8 mouse cellular contexts compared by ENCODE assay signal in genomic region chr3:127634101-127634983, GRCm38 (mm10). TPM values are rescaled to one million over a fixed set of nuclear protein-coding genes. Genes with fewer than 3 reads are reported as not detected.
DNase-seq lines count a peak whose midpoint lies in the region; ATAC-seq and TF ChIP-seq lines count a peak whose summit lies in the region.

No protein-coding gene starts in this region.

- H3K4me2 ChIP-seq in intestine, embryonic 16.5 days (ENCODE audit: low read depth, low read length): peak overlapping the region; percentile 85
- peak overlapping the region; percentile 50 for H3K4me2 ChIP-seq in limb, embryonic 11.5 days (ENCODE audit: low read depth, severe bottlenecking)
- peak overlapping the region; percentile 70 for H3K4me2 ChIP-seq in midbrain, embryonic 12.5 days (replicated peaks)

- TF ChIP-seq POLR2A in cortical plate, adult 2 months (IDR thresholded peaks at IDR 0.05; ENCODE audit: extremely low read depth, insufficient read depth, low read length): no peak

- H3K36me3 ChIP-seq in intestine, embryonic 16.5 days (ENCODE audit: control insufficient read depth, insufficient read depth, low read length): no peaks in the 10 kb centered on the region
- no peaks in the 10 kb centered on the region for H3K36me3 ChIP-seq in limb, embryonic 11.5 days (ENCODE audit: control insufficient read depth, insufficient read depth, low read length)
- H3K36me3 ChIP-seq in midbrain, embryonic 12.5 days: no peaks in the 10 kb centered on the region

- H3K9ac ChIP-seq in intestine, embryonic 16.5 days (ENCODE audit: low read depth, low read length): peak overlapping the region; percentile 29; the same call in 1 of the 2 replicates
- H3K9ac ChIP-seq in limb, embryonic 11.5 days (ENCODE audit: low read length): no peak overlapping the region
- H3K9ac ChIP-seq in midbrain, embryonic 12.5 days (replicated peaks): peak overlapping the region; percentile 77

- H3K4me3 ChIP-seq in cortical plate, adult 2 months (ENCODE audit: insufficient read depth, low read length): peak overlapping the region; percentile 34
- H3K4me3 ChIP-seq in intestine, embryonic 16.5 days (ENCODE audit: low read length): peak overlapping the region; percentile 51
- H3K4me3 ChIP-seq in limb, embryonic 11.5 days (ENCODE audit: low read depth, low read length): peak overlapping the region; percentile 30
- peak overlapping the region; percentile 58 for H3K4me3 ChIP-seq in midbrain, embryonic 12.5 days

- peak; percentile 45 for TF ChIP-seq CTCF in cortical plate, adult 2 months (IDR thresholded peaks at IDR 0.05; ENCODE audit: extremely low read depth, insufficient read depth, low read length)

- no peak overlapping the region for H3K27ac ChIP-seq in cortical plate, adult 2 months (ENCODE audit: insufficient read depth, low read length)
- H3K27ac ChIP-seq in intestine, embryonic 16.5 days (ENCODE audit: low read length): no peak overlapping the region
- no peak overlapping the region for H3K27ac ChIP-seq in limb, embryonic 11.5 days (replicated peaks; ENCODE audit: low read depth, low read length)
- H3K27ac ChIP-seq in midbrain, embryonic 12.5 days (replicated peaks): peak overlapping the region; percentile 92

- H3K9me3 ChIP-seq in intestine, embryonic 16.5 days (ENCODE audit: control insufficient read depth, low read length): no peaks in the 10 kb centered on the region
- H3K9me3 ChIP-seq in limb, embryonic 11.5 days (ENCODE audit: control insufficient read depth, low read length): no peaks in the 10 kb centered on the region
- no peaks in the 10 kb centered on the region for H3K9me3 ChIP-seq in midbrain, embryonic 12.5 days

- H3K27me3 ChIP-seq in intestine, embryonic 16.5 days (replicated peaks; ENCODE audit: control insufficient read depth, insufficient read depth, low read length): peaks cover 68% of the 10 kb centered on the region
- peaks cover 86% of the 10 kb centered on the region for H3K27me3 ChIP-seq in limb, embryonic 11.5 days (ENCODE audit: control insufficient read depth, insufficient read depth, low read length)
- peaks cover 91% of the 10 kb centered on the region for H3K27me3 ChIP-seq in midbrain, embryonic 12.5 days

- DNase-seq in heart, adult 11 months: peak; percentile 93
- DNase-seq in heart, postnatal 25 days (ENCODE audit: low spot score): no peak
- peak; percentile 65 for DNase-seq in gastrocnemius, postnatal 14 days
- DNase-seq in limb, embryonic 11.5 days (ENCODE audit: low spot score): peak; percentile 90
- DNase-seq in spleen, adult 12 weeks (ENCODE audit: low spot score): peak; percentile 48

- ATAC-seq in intestine, embryonic 16.5 days: peak; percentile 90
- ATAC-seq in limb, embryonic 11.5 days (ENCODE audit: insufficient number of reproducible peaks, low FRiP score, low TSS enrichment, low read depth): peak; percentile 71
- ATAC-seq in midbrain, embryonic 12.5 days (ENCODE audit: low FRiP score, low read depth): peak; percentile 52

- no peaks in the 10 kb centered on the region for H3K4me1 ChIP-seq in cortical plate, adult 2 months (ENCODE audit: control insufficient read depth, insufficient read depth, low read length)
- H3K4me1 ChIP-seq in intestine, embryonic 16.5 days (ENCODE audit: control insufficient read depth, insufficient read depth, low read length): peaks cover 24% of the 10 kb centered on the region
- H3K4me1 ChIP-seq in limb, embryonic 11.5 days (ENCODE audit: control insufficient read depth, insufficient read depth, low read length): peaks cover 12% of the 10 kb centered on the region
- peaks cover 45% of the 10 kb centered on the region for H3K4me1 ChIP-seq in midbrain, embryonic 12.5 days

- intact Hi-C loops in heart, postnatal 25 days (cut with DNase I): loop anchor here (2.0 kb wide), 1 partner anchor 202 kb away; the partner anchor contains the start of gene Ap1ar
- intact Hi-C loops in gastrocnemius, postnatal 14 days (cut with DNase I; ENCODE audit: low total_unique reads): loop anchor here (5.0 kb wide), 1 partner anchor 313 kb away; no protein-coding TSS in a partner anchor

- WGBS in intestine, embryonic 16.5 days: under 1% methylated on average over 57 of the region's 58 CpGs
- under 1% methylated on average over 56 of the region's 58 CpGs for WGBS in limb, embryonic 11.5 days
- WGBS in midbrain, embryonic 12.5 days: under 1% methylated on average over 57 of the region's 58 CpGs

RNA-seq across cellular contexts. Expression of gene Neurog2, which starts 1.4 kb away (rescaled TPM):
- not detected for total RNA-seq in heart, postnatal 25 days (2021)
- 1.4 TPM in 2 replicates for polyA plus RNA-seq in cortical plate, adult 2 months (2012; rRNA removed)
- not detected for total RNA-seq in gastrocnemius, postnatal 14 days (2021)
- not detected in 2 replicates for polyA plus RNA-seq in intestine, embryonic 16.5 days (2015; fragmentation: Nextera tagmentation; extraction: Ambion mirVana)
- not detected in 2 replicates for polyA plus RNA-seq in limb, embryonic 11.5 days (2014; fragmentation: Nextera tagmentation; extraction: Ambion mirVana)
- polyA plus RNA-seq in midbrain, embryonic 12.5 days (2016; fragmentation: Nextera tagmentation; extraction: Ambion mirVana): 83.0 and 155 TPM in 2 replicates

Comparison
In these comparisons a context has a peak if more than half of its experiments do, and no peak if none do; other contexts are left out.
1. RNA of gene Neurog2, which starts 1.4 kb away (polyA plus RNA-seq): 83.0 to 155 TPM in midbrain, embryonic 12.5 days; 1.4 TPM in cortical plate, adult 2 months, not detected in intestine, embryonic 16.5 days and not detected in limb, embryonic 11.5 days; every median in the first group is over 10 times any median in the second.
2. Peak in every context shown above with its lines, with median percentiles within 50 percentile points of each other: H3K4me3 ChIP-seq, ATAC-seq and H3K4me2 ChIP-seq.